Comparison of ENCODE assay signal across 8 mouse cellular contexts in the genomic region with DNA sequence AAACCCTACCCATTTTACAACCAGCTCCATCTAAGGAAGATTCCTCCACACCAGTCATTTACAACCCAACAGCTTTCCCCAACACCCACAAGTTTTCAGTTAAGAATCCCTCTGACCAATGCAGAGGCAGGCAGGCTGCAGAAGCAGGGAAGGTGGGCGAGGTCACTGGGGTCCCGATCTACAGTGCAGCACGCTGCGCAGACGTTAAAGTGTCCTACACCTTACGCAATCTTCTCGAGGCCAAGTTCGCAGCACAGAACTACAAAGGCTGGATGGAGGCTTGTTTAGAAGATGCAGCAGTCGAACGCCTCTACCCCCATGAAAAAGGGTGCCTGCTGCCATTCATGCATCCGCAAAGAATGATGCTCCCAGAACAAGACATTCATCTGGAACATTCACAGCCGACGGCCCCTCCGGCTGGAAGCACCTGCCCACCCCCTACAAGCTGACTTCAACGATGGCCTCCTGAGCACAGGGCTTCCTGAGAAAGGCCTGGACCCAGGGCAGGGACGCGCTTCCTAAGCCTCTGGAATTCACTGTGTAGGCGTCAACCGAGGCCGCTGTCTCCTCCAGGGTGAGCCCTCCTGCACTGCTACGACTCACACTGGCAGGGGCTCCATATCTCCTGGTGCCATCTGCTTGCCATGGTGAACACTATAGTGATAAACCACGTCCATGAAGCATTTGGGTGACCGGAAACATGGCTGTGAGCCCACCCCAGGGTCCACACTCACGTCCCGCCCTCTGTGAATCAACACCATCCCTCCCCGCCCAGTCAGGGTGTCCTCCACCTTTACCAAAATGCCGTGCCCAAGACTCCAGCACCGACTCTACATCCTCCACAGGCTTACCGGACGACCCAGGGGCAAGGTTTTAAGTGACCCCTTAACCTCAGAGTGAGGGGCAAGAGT. TPM values are rescaled to one million over a fixed set of nuclear protein-coding genes. Genes with fewer than 3 reads are reported as not detected.
A peak's percentile ranks its signal among the peaks of the same experiment; 100 is the strongest.
DNase-seq lines count a peak whose midpoint lies in the region; ATAC-seq lines count a peak whose summit lies in the region.

No protein-coding gene starts in this region.

- H3K27me3 ChIP-seq in kidney, embryonic 15.5 days, result no peaks in the 10 kb centered on the region

- no peaks in the 10 kb centered on the region for H3K36me3 ChIP-seq in kidney, embryonic 15.5 days

- DNase-seq in cerebellum, adult 11-12 months, result peak; percentile 63
- no peak for DNase-seq in cerebellum, postnatal 4 days (ENCODE audit: low spot score in 2 of 2)
- DNase-seq in adrenal gland, adult 8-10 months, result peak; percentile 42
- DNase-seq in gastrocnemius, postnatal 25 days, result peak; percentile 53
- peak; percentile 45 to 56 for DNase-seq in thymus, postnatal 36 days
- no peak for DNase-seq in embryo, embryonic 9.5 days (ENCODE audit: extremely low spot score)

- peak overlapping the region; percentile 60 for H3K4me2 ChIP-seq in kidney, embryonic 15.5 days

- no peaks in the 10 kb centered on the region for H3K9me3 ChIP-seq in kidney, embryonic 15.5 days (replicated peaks)

- H3K9ac ChIP-seq in kidney, embryonic 15.5 days, result peak overlapping the region; percentile 35

- ATAC-seq in kidney, embryonic 15.5 days (replicated peaks; ENCODE audit: low FRiP score), result no peak
- peak; percentile 12 for ATAC-seq in megakaryocyte-erythroid progenitor cell, adult 5-6 weeks (replicated peaks; ENCODE audit: low FRiP score, low TSS enrichment, poor library complexity, severe bottlenecking)

- H3K27ac ChIP-seq in kidney, embryonic 15.5 days, result peak overlapping the region; percentile 98

- peaks cover 84% of the 10 kb centered on the region for H3K4me1 ChIP-seq in kidney, embryonic 15.5 days

- H3K4me3 ChIP-seq in kidney, embryonic 15.5 days (replicated peaks), result peak overlapping the region; percentile 41

- WGBS in kidney, embryonic 15.5 days, result 66% methylated on average over 30 of the region's 30 CpGs

RNA-seq across cellular contexts. Expression of a gene that starts 31.0 kb away (rescaled TPM):
- total RNA-seq in adrenal gland, adult 8-10 months (2022), result 10 to 100 TPM; 47.6 to 55.2 (median 53.4) TPM
- total RNA-seq in gastrocnemius, postnatal 25 days (2021), result 1 to 10 TPM; 3.7 to 6.4 TPM
- polyA plus RNA-seq in kidney, embryonic 15.5 days (2015; fragmentation: Nextera tagmentation; extraction: Ambion mirVana), result 40.2 and 43.1 TPM in 2 replicates
- 12.5 and 14.1 TPM in 2 replicates for total RNA-seq in megakaryocyte-erythroid progenitor cell, adult 5-6 weeks (2014; fragmentation: Nextera tagmentation)
- 10.7 and 14.3 TPM in 2 replicates for total RNA-seq in megakaryocyte-erythroid progenitor cell, adult 5-6 weeks (2017)

RNA-seq across cellular contexts. Expression of a gene that starts 33.6 kb away (rescaled TPM):
- 10 to 100 TPM; 12.8 to 21.7 (median 17.5) TPM for total RNA-seq in adrenal gland, adult 8-10 months (2022)
- total RNA-seq in gastrocnemius, postnatal 25 days (2021), result 1 to 10 TPM in 1 of 2 experiments, under 1 TPM in 1; 0.59 to 1.3 TPM
- polyA plus RNA-seq in kidney, embryonic 15.5 days (2015; fragmentation: Nextera tagmentation; extraction: Ambion mirVana), result 8.1 and 8.5 TPM in 2 replicates
- total RNA-seq in megakaryocyte-erythroid progenitor cell, adult 5-6 weeks (2014; fragmentation: Nextera tagmentation), result 10.0 and 20.1 TPM in 2 replicates
- total RNA-seq in megakaryocyte-erythroid progenitor cell, adult 5-6 weeks (2017), result 11.7 and 11.9 TPM in 2 replicates

RNA-seq across cellular contexts. Expression of a gene that starts 49.9 kb away (rescaled TPM):
- 1 to 10 TPM in 3 of 4 experiments, under 1 TPM in 1; 0.93 to 3.5 (median 1.6) TPM for total RNA-seq in adrenal gland, adult 8-10 months (2022)
- total RNA-seq in gastrocnemius, postnatal 25 days (2021), result under 1 TPM; 0.15 to 0.35 TPM
- polyA plus RNA-seq in kidney, embryonic 15.5 days (2015; fragmentation: Nextera tagmentation; extraction: Ambion mirVana), result 4.2 and 4.7 TPM in 2 replicates
- 5.3 and 5.9 TPM in 2 replicates for total RNA-seq in megakaryocyte-erythroid progenitor cell, adult 5-6 weeks (2014; fragmentation: Nextera tagmentation)
- 2.2 and 3.1 TPM in 2 replicates for total RNA-seq in megakaryocyte-erythroid progenitor cell, adult 5-6 weeks (2017)

Comparison
In these comparisons a context has a peak if more than half of its experiments do, and no peak if none do; other contexts are left out.
1. DNase-seq: peak in cerebellum, adult 11-12 months (single experiment), adrenal gland, adult 8-10 months (single experiment), gastrocnemius, postnatal 25 days (single experiment) and thymus, postnatal 36 days (2 of 2); none in cerebellum, postnatal 4 days (0 of 2) and embryo, embryonic 9.5 days (single experiment).
2. RNA of a gene that starts 33.6 kb away (total RNA-seq): 10.0 to 20.1 TPM in megakaryocyte-erythroid progenitor cell, adult 5-6 weeks and 12.8 to 21.7 TPM in adrenal gland, adult 8-10 months; 0.59 to 1.3 TPM in gastrocnemius, postnatal 25 days; every median in the first group is over 4 times any median in the second.